Mouse (Mus musculus) MEL (cell line): ENCODE results near the gene Unc5b. TPM values are rescaled to one million over a fixed set of nuclear protein-coding genes. Genes with fewer than 3 reads are reported as not detected.

ENCODE experiments used
- DNase-seq: peaks from one replicate; pipeline ENCODE4 v3.0.0; 2011; ENCODE audit warnings: low read depth, low spot score
- H3K27ac ChIP-seq: 2 replicates; pipeline ENCODE4 v1.5.1; 2012; ENCODE audit warnings: low read depth, mild to moderate bottlenecking, control low read depth, low read length, moderate library complexity; ENCODE audit not compliant: control insufficient read depth
- H3K27me3 ChIP-seq, 2 experiments: fragments of 150-350 bp in 1 of 2; sonication (generic) in 1 of 2; 2 replicates each; pipeline ENCODE4 v1.6.1; 2012; ENCODE audit warnings: low read length in 2 of 2, mild to moderate bottlenecking in 2 of 2, improper control_type of control experiment in 1 of 2, moderate library complexity in 1 of 2; ENCODE audit not compliant: insufficient read depth in 2 of 2, control insufficient read depth in 1 of 2
- H3K36me3 ChIP-seq, 2 experiments: 2 replicates each; pipeline ENCODE4 v1.6.1; 2012 to 2014; ENCODE audit warnings: low read length in 2 of 2, improper control_type of control experiment in 1 of 2, inconsistent platforms in 1 of 2, mild to moderate bottlenecking in 1 of 2; ENCODE audit not compliant: insufficient read depth in 2 of 2, control insufficient read depth in 1 of 2
- H3K4me1 ChIP-seq, 2 experiments: fragments of 150-350 bp in 1 of 2; sonication (generic) in 1 of 2; 2 replicates each; pipeline ENCODE4 v1.6.1; 2012; ENCODE audit warnings: low read length in 2 of 2, improper control_type of control experiment in 1 of 2, mild to moderate bottlenecking in 1 of 2; ENCODE audit not compliant: insufficient read depth in 2 of 2, control insufficient read depth in 1 of 2
- H3K4me3 ChIP-seq, 2 experiments: fragments of 150-350 bp in 1 of 2; sonication (generic) in 1 of 2; 2 replicates each; pipeline ENCODE4 v1.5.1; 2012; ENCODE audit warnings: low read depth in 2 of 2, low read length in 2 of 2, mild to moderate bottlenecking in 2 of 2, moderate library complexity in 2 of 2, control low read depth in 1 of 2, improper control_type of control experiment in 1 of 2; ENCODE audit not compliant: control insufficient read depth in 1 of 2, insufficient read depth in 1 of 2
- H3K79me2 ChIP-seq: 2 replicates; pipeline ENCODE4 v1.6.1; 2012; ENCODE audit warnings: mild to moderate bottlenecking, low read length, moderate library complexity; ENCODE audit not compliant: control insufficient read depth, poor library complexity, insufficient read depth
- H3K9ac ChIP-seq: 2 replicates; pipeline ENCODE4 v1.6.1; 2012; ENCODE audit warnings: low read depth, mild to moderate bottlenecking, control low read depth, low read length, moderate library complexity; ENCODE audit not compliant: control insufficient read depth, poor library complexity, severe bottlenecking
- H3K9me3 ChIP-seq: fragments of 150-350 bp; sonication (generic); replicated peaks from 2 replicates; pipeline ENCODE4 v1.6.1; 2012; ENCODE audit warnings: mild to moderate bottlenecking, low read length, improper control_type of control experiment, moderate library complexity; ENCODE audit not compliant: insufficient read depth
- BHLHE40 ChIP-seq: IDR thresholded peaks from 2 replicates; pipeline ENCODE4 v1.6.1; 2012; ENCODE audit warnings: low read depth, mild to moderate bottlenecking, inconsistent platforms, low read length, improper control_type of control experiment, borderline replicate concordance
- CHD1 ChIP-seq: IDR thresholded peaks from 2 replicates; pipeline ENCODE4 v1.6.1; 2012; ENCODE audit warnings: low read depth, mild to moderate bottlenecking, inconsistent platforms, low read length, improper control_type of control experiment
- CTCF ChIP-seq, 3 experiments: IDR thresholded peaks in 2 of 3; conservative IDR thresholded peaks in 1 of 3; 2 replicates each; pipeline ENCODE4 v1.5.1; 2011 to 2012; ENCODE audit warnings: low read length in 3 of 3, low read depth in 2 of 3, mild to moderate bottlenecking in 2 of 3, improper control_type of control experiment in 1 of 3, inconsistent platforms in 1 of 3, mixed read lengths in 1 of 3, moderate library complexity in 1 of 3; ENCODE audit not compliant: control insufficient read depth in 1 of 3, insufficient read depth in 1 of 3, poor library complexity in 1 of 3, severe bottlenecking in 1 of 3
- EP300 ChIP-seq, 2 experiments: IDR thresholded peaks; 2 replicates each; pipeline ENCODE4 v1.6.1; 2011; ENCODE audit warnings: improper control_type of control experiment in 2 of 2, low read length in 2 of 2, low read depth in 1 of 2, mild to moderate bottlenecking in 1 of 2
- ETS1 ChIP-seq: IDR thresholded peaks from 2 replicates; pipeline ENCODE4 v1.6.1; 2012; ENCODE audit warnings: low read depth, mild to moderate bottlenecking, inconsistent platforms, low read length, improper control_type of control experiment, moderate library complexity
- HCFC1 ChIP-seq: IDR thresholded peaks from 2 replicates; pipeline ENCODE4 v1.6.1; 2012; ENCODE audit warnings: low read depth, mild to moderate bottlenecking, inconsistent platforms, low read length, improper control_type of control experiment, moderate library complexity
- JUND ChIP-seq: IDR thresholded peaks from 2 replicates; pipeline ENCODE4 v1.6.1; 2011; ENCODE audit warnings: low read depth, mild to moderate bottlenecking, improper control_type of control experiment, low read length
- KAT2A ChIP-seq: conservative IDR thresholded peaks from 2 replicates; pipeline ENCODE4 v1.6.1; 2012; ENCODE audit warnings: low read depth, low read length, improper control_type of control experiment, inconsistent platforms
- MAFK ChIP-seq: IDR thresholded peaks from 2 replicates; pipeline ENCODE4 v1.6.1; 2011; ENCODE audit warnings: low read depth, mild to moderate bottlenecking, low read length, improper control_type of control experiment, borderline replicate concordance
- MAX ChIP-seq: IDR thresholded peaks from 2 replicates; pipeline ENCODE4 v1.6.1; 2011; ENCODE audit warnings: low read length, improper control_type of control experiment
- MAZ ChIP-seq: IDR thresholded peaks from 2 replicates; pipeline ENCODE4 v1.6.1; 2012; ENCODE audit warnings: low read depth, mild to moderate bottlenecking, inconsistent platforms, low read length, improper control_type of control experiment
- MYB ChIP-seq: IDR thresholded peaks from 2 replicates; pipeline ENCODE4 v1.6.1; 2011; ENCODE audit warnings: mild to moderate bottlenecking, low read depth, low read length, improper control_type of control experiment
- MYC ChIP-seq: IDR thresholded peaks from 2 replicates; pipeline ENCODE4 v1.6.1; 2011; ENCODE audit warnings: low read depth, mild to moderate bottlenecking, low read length, improper control_type of control experiment, moderate library complexity
- NELFE ChIP-seq: IDR thresholded peaks from 2 replicates; pipeline ENCODE4 v1.6.1; 2011; ENCODE audit warnings: low read depth, low read length, improper control_type of control experiment
- NRF1 ChIP-seq: IDR thresholded peaks from 2 replicates; pipeline ENCODE4 v1.6.1; 2014; ENCODE audit warnings: low read depth, mild to moderate bottlenecking, inconsistent platforms, low read length, improper control_type of control experiment, moderate library complexity; ENCODE audit not compliant: poor library complexity, insufficient read depth, severe bottlenecking
- POLR2A ChIP-seq, 2 experiments: IDR thresholded peaks; 2 replicates each; pipeline ENCODE4 v1.6.1; 2011 to 2012; ENCODE audit warnings: low read length in 2 of 2, mild to moderate bottlenecking in 2 of 2, control low read depth in 1 of 2, improper control_type of control experiment in 1 of 2, low read depth in 1 of 2, moderate library complexity in 1 of 2; ENCODE audit not compliant: control insufficient read depth in 1 of 2, insufficient read depth in 1 of 2, poor library complexity in 1 of 2
- POLR2AphosphoS2 ChIP-seq: IDR thresholded peaks from 2 replicates; pipeline ENCODE4 v1.6.1; 2011; ENCODE audit warnings: low read length, improper control_type of control experiment
- RAD21 ChIP-seq: IDR thresholded peaks from 2 replicates; pipeline ENCODE4 v1.6.1; 2011; ENCODE audit warnings: mild to moderate bottlenecking, low read depth, low read length, improper control_type of control experiment
- SMC3 ChIP-seq: IDR thresholded peaks from 2 replicates; pipeline ENCODE4 v1.6.1; 2011; ENCODE audit warnings: low read depth, low read length, improper control_type of control experiment
- TAL1 ChIP-seq: IDR thresholded peaks from 2 replicates; pipeline ENCODE4 v1.6.1; 2012; ENCODE audit warnings: mild to moderate bottlenecking, inconsistent platforms, low read length, moderate library complexity, mixed read lengths
- ZKSCAN1 ChIP-seq: IDR thresholded peaks from 2 replicates; pipeline ENCODE4 v1.6.1; 2012; ENCODE audit warnings: low read depth, mild to moderate bottlenecking, inconsistent platforms, low read length, improper control_type of control experiment, moderate library complexity
- ZMIZ1 ChIP-seq: IDR thresholded peaks from 2 replicates; pipeline ENCODE4 v1.6.1; 2012; ENCODE audit warnings: low read depth, mild to moderate bottlenecking, inconsistent platforms, low read length, improper control_type of control experiment, moderate library complexity
- polyA plus RNA-seq, 2 experiments: library from polyadenylated mRNA; stranded (reverse) in 1 of 2; unstranded in 1 of 2; fragments of >175 nt in 1 of 2; fragments of >200 nt in 1 of 2; gene quantifications; 2 replicates each; pipeline versions ENCODE4 v1.2.1 to v1.2.4; 2012; ENCODE audit warnings: low replicate concordance in 2 of 2, low read depth in 1 of 2; ENCODE audit not compliant: insufficient read length in 2 of 2, insufficient read depth in 1 of 2, missing spikeins in 1 of 2
- total RNA-seq: library from RNA; depleted of rRNA; stranded (reverse); fragments of 300-350 nt; gene quantifications from 2 replicates; pipeline ENCODE4 v1.2.3, GENCODE M21; 2012

Gene Unc5b
- total and polyA plus RNA-seq, 3 experiments = not detected

DNA sequence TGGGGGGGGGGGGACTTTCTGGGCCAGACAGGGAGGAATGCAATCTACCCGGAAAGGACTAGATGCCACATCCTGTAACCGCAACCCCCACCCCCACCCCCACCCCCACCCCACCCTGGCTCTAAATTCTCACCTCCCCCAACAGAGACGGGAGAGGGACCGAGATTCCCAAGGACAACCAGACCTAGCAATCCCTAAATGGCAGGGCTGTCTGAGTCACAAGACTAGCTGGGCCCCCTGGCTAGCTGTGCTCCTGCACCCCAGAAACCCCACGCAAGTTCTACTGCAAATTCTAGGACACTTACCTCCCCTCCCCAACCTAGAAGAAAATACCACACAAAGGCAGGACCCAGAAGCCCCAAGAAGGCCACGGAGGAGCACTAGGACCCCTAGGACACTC lies 16.3 kb downstream of the Unc5b start:
- no peak for TF ChIP-seq NELFE
- TF ChIP-seq EP300 (IDR thresholded peaks at IDR 0.05; ENCODE audit: low read depth in 1 of 2, low read length in 2 of 2) = no peak
- no peak for TF ChIP-seq MYC
- no peak for TF ChIP-seq MAFK
- no peak for TF ChIP-seq CHD1
- no peak for TF ChIP-seq CTCF (IDR thresholded peaks at IDR 0.05 in 2 of 3, conservative IDR thresholded peaks at IDR 0.05 in 1 of 3; ENCODE audit: control insufficient read depth in 1 of 3, insufficient read depth in 1 of 3, low read depth in 2 of 3, low read length in 3 of 3, poor library complexity in 1 of 3, severe bottlenecking in 1 of 3)
- no peak for TF ChIP-seq POLR2AphosphoS2
- TF ChIP-seq SMC3 = no peak
- TF ChIP-seq, all 39 proteins: peak for 0
- H3K4me1 ChIP-seq = no peaks in the 10 kb centered on the region
- H3K27ac ChIP-seq = no peak overlapping the region
- H3K36me3 ChIP-seq = no peaks in the 10 kb centered on the region
- no peaks in the 10 kb centered on the region for H3K9me3 ChIP-seq
- no peaks in the 10 kb centered on the region for H3K79me2 ChIP-seq
- H3K4me3 ChIP-seq = no peak overlapping the region
- no peaks in the 10 kb centered on the region; a peak in 1 of 4 replicates for H3K27me3 ChIP-seq
- no peak for DNase-seq
- H3K9ac ChIP-seq = no peak overlapping the region

DNA sequence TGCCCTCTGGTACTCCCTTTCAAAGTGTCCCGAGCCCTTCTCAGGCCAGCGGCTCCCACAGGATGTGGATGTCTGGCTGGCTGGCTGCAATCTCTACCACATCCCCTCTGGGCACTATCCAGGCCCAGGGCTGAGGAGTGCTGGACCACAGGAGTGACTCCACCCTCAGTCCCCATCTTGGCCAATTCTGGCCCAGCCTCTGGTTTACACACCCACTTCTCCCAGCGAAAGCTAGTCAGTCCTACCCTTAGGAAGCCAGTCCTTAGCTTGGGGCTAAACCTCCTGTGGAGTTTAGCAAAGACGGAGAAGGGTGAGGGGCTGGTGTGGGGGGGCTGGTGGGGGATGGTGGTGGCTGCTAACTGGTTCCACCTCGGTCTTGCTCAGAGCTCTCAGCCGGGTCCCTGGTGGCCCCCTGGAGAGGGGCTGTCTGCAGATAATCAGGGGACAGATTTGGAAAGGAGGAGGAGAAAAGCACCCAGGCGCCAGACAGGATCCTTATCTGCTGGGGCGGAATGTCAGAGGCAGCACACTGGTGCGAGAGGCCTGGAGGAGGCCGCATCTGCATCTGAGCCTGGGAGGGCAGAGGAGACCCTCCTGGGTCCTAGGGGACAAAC lies 16.8 kb downstream of the Unc5b start:
- no peaks in the 10 kb centered on the region; a peak in 1 of 4 replicates for H3K27me3 ChIP-seq
- no peak overlapping the region for H3K4me3 ChIP-seq
- no peak overlapping the region for H3K9ac ChIP-seq
- no peaks in the 10 kb centered on the region for H3K79me2 ChIP-seq
- no peak for DNase-seq
- TF ChIP-seq ZMIZ1 = no peak
- no peak for TF ChIP-seq MAZ
- no peaks in the 10 kb centered on the region for H3K36me3 ChIP-seq
- no peak overlapping the region for H3K27ac ChIP-seq
- no peaks in the 10 kb centered on the region for H3K4me1 ChIP-seq
- no peaks in the 10 kb centered on the region for H3K9me3 ChIP-seq

DNA sequence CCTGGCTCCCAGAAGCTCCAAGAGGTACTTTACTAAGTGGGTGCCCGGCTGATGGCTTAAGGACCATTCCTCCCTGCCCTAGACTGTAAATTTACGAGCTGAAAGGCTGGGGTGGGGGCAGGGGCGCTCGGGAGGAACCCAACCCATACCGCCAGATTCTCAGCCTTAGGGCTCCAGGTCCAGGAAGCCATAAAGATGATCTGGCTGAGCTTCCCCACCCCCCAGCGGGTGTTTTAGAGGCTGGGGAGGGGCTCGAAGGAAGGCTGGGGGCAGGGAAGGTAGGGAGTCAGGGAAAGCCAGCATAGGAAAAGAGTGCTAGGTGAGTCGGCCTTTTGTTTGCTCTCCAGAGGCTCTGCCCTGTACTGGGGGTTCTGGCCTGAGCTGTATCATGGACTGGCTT lies 17.8 kb downstream of the Unc5b start:
- no peak overlapping the region for H3K4me3 ChIP-seq
- H3K27ac ChIP-seq = no peak overlapping the region
- no peaks in the 10 kb centered on the region for H3K36me3 ChIP-seq
- H3K9me3 ChIP-seq = no peaks in the 10 kb centered on the region
- DNase-seq = no peak
- no peaks in the 10 kb centered on the region; a peak in 1 of 4 replicates for H3K27me3 ChIP-seq
- no peak for TF ChIP-seq KAT2A
- TF ChIP-seq RAD21 = no peak
- no peak for TF ChIP-seq BHLHE40
- TF ChIP-seq ZKSCAN1 = no peak
- no peak for TF ChIP-seq TAL1
- no peak for TF ChIP-seq MAX
- TF ChIP-seq POLR2A (IDR thresholded peaks at IDR 0.05; ENCODE audit: control insufficient read depth in 1 of 2, insufficient read depth in 1 of 2, low read depth in 1 of 2, low read length in 2 of 2, poor library complexity in 1 of 2) = no peak
- TF ChIP-seq NRF1 = no peak
- no peak for TF ChIP-seq MYB
- TF ChIP-seq JUND = no peak
- TF ChIP-seq HCFC1 = no peak
- no peak for TF ChIP-seq ETS1
- H3K9ac ChIP-seq = no peak overlapping the region
- H3K4me1 ChIP-seq = no peaks in the 10 kb centered on the region
- H3K79me2 ChIP-seq = no peaks in the 10 kb centered on the region
